Mouse (Mus musculus): ENCODE data around the gene Rapgef4.

Rapgef4 gene

GRCm38 (mm10) chr2:72284689-72285088, 303.6 kb downstream of the Rapgef4 start:
- no peak for DNase-seq

DNA sequence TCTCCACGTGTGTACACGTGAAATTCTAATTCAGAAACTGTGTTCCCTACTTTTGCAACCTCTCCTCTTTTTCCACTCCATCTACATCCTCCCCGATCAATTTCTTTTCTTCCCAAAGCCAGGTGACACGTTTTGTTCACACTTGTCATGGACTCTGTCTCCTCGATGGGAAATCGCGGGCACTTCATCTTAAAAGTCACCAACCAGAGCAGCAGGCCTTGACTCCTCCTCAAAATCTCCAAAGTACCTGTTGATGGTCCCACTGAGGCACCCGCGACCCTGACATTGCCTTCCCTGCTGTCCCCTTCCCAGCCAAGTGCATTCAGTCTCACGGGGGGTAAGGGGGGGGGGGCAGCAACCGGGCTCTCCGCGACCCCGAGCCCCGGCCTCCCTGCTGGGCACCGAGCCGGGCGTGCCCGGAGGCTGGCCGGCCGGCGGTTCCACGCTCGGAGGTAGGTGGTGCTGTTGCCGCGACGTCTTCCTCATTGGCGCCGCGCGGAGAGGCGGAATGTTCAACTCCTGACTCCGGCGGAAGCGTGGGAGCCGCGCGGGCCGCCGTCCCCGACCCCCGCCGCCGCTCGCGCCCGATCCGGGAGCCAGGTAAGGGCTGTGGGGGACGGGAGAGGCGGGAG, 304.3 kb downstream of the Rapgef4 start, which contains the start of gene Map3k20:
Gene Map3k20, plus strand, starts transcription at position 382 of the 632 bp plus-strand sequence.
- DNase-seq: peak; percentile 68 to 88

GRCm38 (mm10) chr2:72285888-72286661, 305.0 kb downstream of the Rapgef4 start:
- peak; percentile 20 to 66 for DNase-seq

DNA sequence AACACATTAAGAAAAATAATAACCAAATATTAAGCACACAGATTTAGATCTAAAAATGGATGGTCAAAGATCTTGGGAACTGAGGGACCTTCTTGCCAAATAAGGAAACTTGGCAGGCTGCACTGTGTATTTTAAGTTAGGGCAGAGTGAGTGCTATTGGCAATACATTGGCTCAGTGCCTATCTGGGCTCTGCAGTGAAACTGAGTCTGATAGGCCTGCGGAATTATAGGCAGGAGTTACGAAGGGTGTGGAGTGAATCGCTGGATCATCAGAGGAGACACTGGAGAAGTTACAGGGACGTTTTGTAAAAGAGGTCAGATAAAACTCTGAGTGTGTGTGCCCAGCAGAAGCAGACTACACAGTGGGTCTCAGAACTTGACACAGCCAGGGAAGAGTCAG, 306.1 kb downstream of the Rapgef4 start:
- peak in 1 of 2 experiments; percentile 13 for DNase-seq

DNA sequence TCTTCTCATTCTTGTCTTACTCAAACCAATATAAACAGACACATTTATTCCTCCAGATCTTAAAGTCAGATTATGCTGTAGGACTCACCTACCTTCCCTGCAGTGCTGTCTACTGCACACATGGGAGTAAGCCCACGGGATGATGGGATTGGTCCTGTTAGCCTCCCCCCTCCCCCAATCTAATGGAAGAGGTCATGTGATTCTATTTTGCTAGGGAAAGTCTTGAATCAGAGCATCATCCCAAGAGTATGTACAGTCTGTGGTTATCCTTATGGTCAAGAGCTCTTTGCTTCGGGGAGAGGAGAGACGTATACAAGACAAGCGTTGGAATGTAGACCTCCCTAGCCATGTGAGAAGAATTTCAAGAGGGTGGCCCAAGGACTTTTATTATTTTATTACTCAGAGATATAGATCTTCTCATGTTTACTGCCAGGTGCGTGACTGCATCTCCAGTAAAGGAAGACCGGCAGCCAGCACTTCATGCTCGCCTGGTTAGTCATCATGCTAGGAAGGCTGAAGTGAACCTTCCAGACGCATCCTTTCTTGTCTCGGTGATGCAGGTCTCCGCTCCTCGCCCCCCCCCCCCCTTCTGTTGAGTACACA, 308.0 kb downstream of the Rapgef4 start:
- DNase-seq: no peak

GRCm38 (mm10) chr2:72291103-72291502, 310.1 kb downstream of the Rapgef4 start:
- no peak for DNase-seq

DNA sequence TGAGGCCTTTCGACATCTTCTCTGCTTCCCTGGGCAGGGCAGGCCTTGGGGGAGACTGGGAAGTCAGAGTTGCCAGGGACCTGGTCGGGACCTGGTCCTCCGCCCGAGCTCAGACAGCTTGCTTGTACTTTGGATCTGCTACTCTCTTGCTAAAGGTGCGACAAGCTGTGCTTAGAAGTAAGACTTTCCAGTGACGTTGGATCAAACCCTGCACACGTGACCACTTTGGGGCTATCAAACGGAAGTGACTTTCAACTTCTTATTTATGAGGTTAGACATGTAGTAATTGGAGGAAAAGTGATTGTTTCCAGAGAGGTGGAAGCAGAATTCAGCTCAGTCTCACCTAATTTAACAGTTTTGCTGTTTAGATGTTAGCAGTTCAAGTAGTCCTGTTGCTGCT, 311.5 kb downstream of the Rapgef4 start:
- no peak for DNase-seq

- DNase-seq: no peak
These were observed 314.0 kb downstream of the Rapgef4 start for GRCm38 (mm10) chr2:72294994-72295393.

- DNase-seq: no peak
These were observed 316.1 kb downstream of the Rapgef4 start for GRCm38 (mm10) chr2:72296984-72297715.

GRCm38 (mm10) chr2:72297716-72298082, 316.7 kb downstream of the Rapgef4 start:
- DNase-seq: peak; percentile 37 to 54

DNA sequence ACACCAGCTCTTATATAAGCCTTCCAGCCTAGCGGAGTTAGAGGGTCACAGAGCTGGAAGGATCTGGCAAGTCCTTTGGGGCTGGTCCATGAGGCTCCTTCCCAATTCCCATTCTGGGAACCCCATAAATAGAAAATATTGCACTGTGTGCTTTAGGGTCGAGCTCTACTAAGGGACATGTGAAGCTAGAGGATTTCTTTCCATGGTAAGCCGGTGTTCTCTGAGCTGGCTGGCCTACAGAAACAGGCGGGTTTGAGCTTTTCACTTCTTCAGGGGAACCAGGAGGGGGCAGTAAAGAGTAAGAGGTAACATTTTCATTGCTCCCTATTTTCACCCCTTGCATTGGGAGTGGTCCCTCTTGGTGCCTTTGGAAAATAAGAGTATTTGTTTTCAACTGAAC, 317.4 kb downstream of the Rapgef4 start:
- DNase-seq: peak; percentile 35 to 37

DNA sequence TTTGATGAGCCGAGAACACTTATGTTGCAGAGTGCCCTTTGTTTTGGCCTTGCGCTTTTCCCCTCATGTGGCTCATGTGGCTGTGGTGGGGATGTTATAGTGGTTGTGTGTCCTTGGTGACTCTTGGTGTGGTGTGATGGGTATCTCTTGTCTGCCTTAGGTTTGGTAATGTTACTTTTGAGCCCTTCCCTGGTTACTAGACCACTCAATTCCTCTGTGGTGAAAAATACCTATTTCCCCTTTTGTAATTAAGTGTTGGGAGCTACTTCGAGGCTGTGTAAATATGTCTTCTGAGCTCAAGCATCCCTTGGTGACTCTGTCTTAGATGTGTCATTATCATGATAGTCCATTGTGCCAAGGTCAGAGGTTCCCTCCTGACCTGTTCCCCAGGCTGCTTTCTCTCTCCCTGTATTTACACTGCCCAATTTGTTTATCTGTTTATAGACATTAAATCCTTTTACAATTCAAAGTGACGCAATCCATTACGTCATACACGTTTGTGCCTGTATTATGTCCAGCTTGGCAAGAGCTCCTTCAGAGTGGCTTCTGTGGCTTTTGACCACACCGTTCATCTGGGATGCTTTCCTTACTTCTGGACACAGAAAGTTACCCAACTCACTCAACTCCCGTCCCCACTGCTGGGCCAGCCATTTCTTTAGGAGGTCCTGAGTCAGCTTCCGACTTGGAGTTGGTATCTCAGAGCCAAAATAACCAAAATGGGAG, 320.3 kb downstream of the Rapgef4 start:
- no peak for DNase-seq

- DNase-seq: no peak
These were observed 324.7 kb downstream of the Rapgef4 start for GRCm38 (mm10) chr2:72305738-72306137.
